Mouse (Mus musculus): ENCODE measurements around the gene Fgf11. TPM values are rescaled to one million over a fixed set of nuclear protein-coding genes. Genes with fewer than 3 reads are reported as not detected.

Gene Fgf11
- 0.14 TPM in 1 of 2 replicates, not detected in the other for total RNA-seq (2015)
- not detected in 2 replicates for total RNA-seq (2017)

DNA sequence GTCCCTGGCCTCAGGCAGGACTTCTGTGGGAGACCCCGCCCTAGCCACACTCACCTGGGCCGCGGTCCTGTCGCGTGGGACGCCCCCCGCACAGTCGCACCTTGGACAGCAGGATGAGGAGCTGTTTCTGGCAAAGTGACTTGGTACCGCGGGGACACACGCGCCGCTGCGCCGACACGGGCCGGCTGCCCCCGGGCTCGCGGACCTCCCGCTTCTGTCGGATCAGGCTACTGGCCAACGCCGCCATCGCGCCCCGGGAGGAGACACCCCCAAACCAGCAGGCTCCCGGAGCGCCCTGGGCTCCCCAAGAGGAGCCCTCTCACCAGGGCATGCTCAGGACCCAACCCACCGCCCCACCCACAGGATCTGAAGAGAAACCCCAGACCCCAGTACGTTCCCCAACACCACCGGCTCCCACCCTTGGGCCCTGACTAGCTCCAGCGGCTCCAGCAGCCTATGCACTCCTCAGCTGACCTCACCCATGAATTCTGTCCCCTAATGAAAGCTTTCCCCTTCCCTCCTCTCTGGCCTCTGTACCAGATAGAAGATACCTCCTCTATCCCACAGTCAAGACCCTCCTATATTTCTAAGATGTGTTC is at the start of gene Fgf11:
Gene Fgf11 (minus strand): TSS at position 479 of the 599 bp plus-strand sequence.
- ATAC-seq (ENCODE audit: poor library complexity, severe bottlenecking): no peak

DNA sequence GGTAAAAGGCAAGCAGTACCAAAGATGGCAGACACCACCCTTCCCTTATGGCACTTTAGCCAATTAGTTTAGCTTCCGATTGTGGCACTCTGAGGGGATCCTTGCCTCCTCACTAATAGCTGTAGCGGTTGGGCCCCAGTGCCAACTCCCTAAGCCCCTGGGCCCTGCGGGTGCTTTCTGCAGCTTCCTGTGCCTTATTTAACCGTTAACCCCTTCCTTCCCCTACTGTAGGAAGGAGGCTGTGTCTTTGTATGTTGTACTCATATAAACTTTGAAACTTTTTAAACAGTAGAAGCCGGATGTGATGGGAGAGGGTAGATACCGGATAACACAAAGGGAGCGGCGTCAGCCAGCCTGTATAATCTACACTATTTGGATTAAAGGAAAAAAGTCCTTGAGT is 49.1 kb upstream of the Fgf11 start:
- ATAC-seq (ENCODE audit: poor library complexity, severe bottlenecking): no peak

DNA sequence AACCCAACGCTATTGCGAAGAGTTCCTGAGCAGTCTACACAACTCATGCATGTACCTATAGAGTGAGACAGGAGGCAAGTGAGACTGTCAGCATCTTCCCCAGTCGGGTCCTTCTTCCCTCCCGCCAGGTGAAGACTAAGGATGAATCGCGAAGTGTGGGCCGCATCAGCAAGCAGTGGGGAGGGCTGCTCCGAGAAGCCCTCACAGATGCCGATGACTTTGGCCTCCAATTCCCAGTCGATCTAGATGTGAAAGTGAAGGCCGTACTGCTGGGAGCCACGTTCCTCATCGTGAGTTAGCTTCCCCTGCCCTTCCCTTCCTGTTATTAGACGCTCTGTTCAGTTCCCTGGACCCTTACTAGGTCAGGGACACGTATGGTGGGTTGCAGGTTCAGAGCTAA is 48.2 kb upstream of the Fgf11 start:
- ATAC-seq (ENCODE audit: poor library complexity, severe bottlenecking): no peak

DNA sequence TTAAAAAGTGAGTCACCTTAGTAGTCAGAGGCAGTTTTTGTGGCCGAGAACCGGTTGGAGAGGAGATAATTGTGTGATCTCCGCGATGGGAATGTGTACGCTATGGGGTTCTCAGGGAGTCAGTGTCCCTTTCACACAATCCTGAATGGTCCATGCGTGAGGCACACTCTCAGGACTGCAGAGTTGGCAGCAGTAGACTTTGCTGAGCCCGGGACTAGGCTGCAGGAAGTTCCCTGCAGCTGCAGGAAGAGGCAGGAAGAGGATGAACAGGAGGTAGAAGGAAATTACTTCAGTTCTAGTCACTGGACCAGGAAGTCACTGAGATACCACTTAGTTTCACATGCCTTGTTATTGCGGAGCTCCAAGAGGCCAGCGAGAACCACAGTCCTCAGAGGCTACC is 47.5 kb upstream of the Fgf11 start:
- 0 out of 2 replicates have a peak, but pooled peaks have one; percentile 16 for ATAC-seq (ENCODE audit: poor library complexity, severe bottlenecking)

DNA sequence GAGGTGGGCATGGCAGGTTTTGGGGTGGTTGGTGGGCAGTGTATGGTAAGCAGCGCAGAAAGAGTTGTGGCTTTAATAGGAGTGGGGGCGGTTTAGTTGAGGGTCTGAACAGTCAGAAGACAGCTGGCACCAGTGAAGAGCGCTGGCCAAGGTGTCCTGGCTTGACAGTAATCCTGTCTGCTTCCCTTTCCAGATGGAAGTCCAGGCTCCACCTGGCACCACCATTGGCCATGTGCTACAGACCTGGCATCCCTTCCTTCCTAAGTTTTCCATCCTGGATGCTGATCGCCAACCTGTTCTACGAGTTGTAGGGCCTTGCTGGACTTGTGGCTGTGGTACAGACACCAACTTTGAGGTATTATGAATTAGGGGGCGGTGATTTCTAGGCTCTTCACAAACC is 46.4 kb upstream of the Fgf11 start:
- ATAC-seq (ENCODE audit: poor library complexity, severe bottlenecking): no peak

DNA sequence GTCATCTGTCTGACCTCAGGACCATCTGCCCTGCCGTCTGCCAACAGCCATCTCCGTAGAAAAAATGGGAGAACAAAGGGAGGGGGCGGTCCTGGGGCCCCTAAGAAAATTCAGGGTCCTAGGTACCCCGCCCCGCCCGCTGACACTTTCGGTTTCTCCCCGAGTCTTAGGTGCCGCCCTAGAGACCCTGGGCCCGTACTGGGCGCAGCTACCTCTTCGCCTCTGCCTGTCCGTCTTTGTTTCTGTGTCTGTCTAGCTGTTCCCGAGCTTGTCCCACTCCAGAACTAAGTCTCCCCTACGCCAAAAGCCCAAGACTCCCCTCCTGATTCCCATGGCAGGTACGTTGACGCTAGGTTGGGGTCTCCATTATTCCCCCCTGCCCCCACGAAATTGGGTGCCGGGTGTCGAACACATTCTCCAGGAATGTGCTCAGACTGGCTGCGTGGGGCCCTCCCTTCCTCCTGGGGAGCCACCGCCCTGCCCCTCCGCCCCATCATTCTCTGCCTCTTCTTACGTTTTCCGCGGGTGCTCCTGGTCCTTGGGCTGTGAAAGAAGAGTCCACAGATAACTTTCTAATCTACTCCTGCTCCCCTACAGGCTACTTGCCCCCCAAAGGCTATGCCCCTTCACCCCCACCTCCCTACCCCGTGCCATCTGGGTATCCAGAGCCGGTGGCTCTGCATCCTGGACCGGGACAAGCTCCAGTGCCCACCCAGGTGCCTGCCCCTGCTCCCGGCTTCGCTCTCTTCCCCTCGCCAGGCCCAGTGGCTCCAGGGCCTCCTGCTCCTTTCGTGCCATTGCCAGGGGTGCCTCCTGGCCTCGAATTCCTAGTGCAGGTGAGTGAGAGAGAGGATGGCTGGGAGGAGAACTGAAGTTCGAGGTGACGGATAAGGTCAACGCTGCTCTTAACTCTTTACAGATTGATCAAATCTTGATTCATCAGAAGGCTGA is 45.4 kb upstream of the Fgf11 start:
- ATAC-seq (ENCODE audit: poor library complexity, severe bottlenecking): peak; percentile 19; the same call in 1 of the 2 replicates

DNA sequence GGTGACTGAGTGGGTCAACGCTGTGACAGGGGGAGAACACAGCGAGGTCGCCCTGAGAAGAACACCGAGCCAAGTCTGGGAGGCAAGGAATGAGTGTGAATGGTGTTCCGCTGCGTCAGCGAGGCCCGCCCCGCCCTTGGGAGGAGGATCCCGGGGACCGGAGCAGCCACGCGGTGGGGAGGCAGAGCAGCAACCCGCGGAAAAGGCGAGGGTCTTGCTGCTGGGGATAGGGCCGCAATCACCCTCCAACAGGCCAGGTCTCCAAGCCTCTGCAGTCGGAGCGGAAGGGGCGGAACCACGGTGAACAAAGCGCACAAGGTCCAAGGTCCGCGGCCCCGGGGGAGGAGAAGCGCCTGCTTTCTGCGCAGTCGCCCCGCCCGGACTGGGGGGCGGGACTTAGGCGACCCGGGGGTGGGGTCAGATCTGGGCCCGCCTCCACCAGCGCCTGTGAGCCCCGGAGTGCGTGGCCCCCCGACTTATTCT is 44.6 kb upstream of the Fgf11 start, which contains the start of gene Plscr3:
Gene Plscr3 (plus strand): TSS at position 179 of the 483 bp plus-strand sequence.
- ATAC-seq (ENCODE audit: poor library complexity, severe bottlenecking): peak; percentile 91

DNA sequence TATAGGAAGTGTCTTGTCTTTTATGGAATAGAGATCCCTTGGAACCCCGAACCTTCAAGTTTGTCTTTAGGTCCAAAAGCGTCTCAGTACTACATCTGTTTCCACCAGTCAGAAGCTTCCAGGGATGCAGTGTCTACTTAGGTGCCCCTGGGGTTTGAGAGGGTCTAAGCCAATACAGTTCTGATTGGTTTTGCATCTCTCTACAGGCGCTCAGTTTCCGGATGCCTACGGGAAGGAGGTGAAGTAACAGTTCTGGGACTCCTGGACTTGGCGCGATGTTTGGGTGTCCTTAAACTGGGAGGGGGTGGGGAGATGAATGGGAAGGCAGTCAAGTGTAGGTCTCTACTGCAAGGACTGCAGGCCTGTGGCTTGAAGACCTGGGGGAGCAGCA is 37.1 kb upstream of the Fgf11 start:
- ATAC-seq (ENCODE audit: poor library complexity, severe bottlenecking): peak; percentile 6; the same call in 1 of the 2 replicates

DNA sequence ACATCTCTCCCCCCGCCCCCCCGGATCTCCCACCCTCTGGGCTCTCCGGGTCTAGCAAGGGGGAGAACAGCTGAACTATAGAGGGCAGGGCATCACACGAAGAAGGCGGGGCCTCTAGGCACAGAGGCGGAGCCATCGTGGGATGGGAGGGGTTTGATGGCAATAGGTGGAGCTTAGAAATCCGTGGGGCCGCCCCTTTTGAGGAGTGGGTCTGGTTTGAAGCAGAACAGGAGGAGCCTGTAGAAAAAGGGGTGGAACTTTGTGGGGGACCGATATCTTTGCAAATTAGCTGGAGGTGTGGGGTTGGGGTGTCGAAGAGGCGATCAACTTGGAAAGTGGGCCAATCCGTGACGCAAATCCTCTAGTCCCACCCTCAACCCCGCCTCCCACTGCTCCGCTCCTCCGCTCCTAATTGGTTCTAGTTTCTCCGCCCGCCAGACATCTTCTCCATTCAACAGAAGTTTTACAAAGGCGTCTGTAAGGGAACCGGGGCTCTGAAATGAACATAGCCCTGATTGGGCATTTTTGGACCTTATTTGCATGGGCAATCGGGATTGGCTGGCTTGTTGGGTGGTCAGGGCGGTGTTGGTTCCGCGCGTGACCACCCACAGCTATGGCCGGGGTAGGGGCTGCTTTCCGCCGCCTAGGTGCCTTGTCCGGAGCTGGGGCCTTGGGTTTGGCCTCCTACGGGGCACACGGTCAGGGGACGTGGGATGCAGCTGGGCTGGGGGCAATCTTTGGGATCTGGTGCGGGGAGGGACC is 36.5 kb upstream of the Fgf11 start, which contains the start of gene Tmem256:
Gene Tmem256 (plus strand): TSS at position 563 of the 762 bp plus-strand sequence.
- ATAC-seq (ENCODE audit: poor library complexity, severe bottlenecking): peak; percentile 87

DNA sequence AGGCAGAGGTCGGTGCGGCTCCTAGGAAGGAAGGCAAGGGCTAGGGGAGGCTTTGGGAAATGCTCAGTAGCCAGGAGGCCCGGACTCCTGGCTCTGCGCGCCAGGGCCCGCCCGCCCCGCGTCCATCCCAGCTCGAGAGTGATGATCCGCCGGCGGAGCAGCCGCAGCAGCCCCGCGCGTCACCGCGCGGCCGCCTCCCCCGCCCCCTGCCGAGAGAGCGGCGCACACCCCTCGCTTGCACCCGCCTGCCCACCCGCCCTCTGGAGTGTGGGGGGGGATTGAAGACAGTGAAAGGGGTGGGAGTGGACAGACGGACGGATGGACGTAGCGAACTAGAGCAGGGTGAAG is 35.9 kb upstream of the Fgf11 start, which contains the start of gene Nlgn2:
Gene Nlgn2 (minus strand): TSS at position 181 of the 348 bp plus-strand sequence.
- peak; percentile 10; the same call in 1 of the 2 replicates for ATAC-seq (ENCODE audit: poor library complexity, severe bottlenecking)

DNA sequence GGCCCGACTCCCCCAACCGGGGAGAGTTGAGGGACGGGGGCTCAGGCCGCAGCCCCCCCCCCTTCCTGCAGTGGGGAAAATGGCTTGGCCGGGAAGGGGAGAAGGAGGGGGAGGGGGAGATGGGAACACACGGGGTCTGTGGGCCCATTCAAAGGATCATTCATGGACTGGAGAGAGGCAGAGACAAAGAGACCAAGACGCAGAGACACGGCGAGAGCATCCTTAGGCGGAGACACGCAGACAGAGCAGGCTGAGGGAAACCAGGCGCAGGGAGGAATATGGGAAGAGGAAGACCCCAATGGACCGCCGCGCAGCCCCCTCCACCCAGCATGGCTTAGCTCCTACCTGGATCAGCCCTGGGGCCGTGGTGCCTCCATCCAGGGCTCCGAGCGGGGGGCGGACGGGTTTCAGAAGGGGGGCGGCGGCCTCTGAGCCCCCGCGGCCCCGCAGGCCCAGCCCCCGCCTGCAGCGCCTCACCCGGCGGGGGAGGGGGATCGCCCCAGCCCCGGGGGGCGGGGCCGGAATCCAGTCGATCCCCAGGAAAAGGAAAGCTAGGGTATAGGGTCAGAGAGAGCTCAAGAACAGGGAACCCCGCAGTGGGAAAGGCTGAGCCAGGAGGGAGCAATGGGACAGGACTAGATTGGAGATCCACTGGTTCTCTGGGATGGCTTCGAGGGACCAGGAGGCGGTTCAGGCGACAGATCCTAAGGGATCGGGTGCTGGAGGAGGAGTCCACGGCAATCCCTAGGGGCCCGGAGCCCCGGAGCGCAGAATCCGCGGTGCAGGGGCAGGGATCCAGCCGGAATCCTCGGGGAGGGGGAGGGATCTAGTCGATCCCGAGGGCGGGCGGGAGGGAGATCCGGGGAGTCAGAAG is 35.3 kb upstream of the Fgf11 start:
- no peak for ATAC-seq (ENCODE audit: poor library complexity, severe bottlenecking)

DNA sequence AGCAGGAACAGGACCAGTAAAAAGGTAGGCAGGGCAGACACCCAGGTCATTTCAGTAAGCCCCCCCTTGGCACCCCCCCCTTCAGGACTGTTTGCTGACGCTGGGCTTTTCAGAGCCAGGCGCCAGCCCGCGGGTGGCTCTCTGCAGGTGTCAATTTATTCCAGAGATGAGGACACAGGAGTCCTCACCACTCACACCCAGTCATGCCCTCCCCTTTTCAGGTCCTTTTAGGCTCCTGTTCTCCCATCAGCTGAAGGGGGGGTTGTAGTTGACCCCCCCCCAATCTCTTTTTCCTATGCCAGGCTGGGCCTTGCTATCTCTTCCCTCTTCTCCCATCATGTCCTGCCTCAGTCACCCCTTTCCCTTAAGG is 34.3 kb upstream of the Fgf11 start:
- ATAC-seq (ENCODE audit: poor library complexity, severe bottlenecking): no peak

DNA sequence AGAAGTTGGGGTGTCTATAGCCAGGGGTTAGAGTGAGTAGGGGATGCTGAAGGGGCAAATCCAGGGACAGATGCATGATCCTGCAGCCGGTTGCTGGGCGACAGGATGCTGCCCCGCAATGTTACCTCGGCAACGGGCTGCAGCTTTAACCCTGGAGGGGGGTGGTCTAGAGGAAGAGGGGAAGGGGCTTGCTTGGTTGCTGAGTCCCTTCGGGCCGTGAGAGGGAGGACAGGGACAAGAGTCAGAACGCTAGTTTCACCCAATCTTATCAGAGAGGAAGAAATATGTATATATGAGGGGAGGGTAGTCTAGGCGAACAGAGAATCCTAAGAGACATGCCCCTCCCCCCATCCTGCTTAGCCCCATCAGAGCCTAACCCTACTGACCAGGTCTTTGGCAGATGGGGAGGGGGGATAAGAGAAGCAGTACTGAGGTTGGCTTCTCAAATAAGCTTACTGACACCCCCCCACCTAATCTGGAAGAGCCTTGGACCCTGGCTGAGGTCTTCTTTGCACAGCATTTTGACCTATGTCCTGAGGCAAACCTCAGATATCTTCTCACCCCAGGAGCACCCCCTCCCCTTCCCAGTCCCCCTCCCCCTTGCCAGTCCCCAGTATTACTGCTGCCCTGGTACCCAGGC is 33.8 kb upstream of the Fgf11 start:
- ATAC-seq (ENCODE audit: poor library complexity, severe bottlenecking): no peak

DNA sequence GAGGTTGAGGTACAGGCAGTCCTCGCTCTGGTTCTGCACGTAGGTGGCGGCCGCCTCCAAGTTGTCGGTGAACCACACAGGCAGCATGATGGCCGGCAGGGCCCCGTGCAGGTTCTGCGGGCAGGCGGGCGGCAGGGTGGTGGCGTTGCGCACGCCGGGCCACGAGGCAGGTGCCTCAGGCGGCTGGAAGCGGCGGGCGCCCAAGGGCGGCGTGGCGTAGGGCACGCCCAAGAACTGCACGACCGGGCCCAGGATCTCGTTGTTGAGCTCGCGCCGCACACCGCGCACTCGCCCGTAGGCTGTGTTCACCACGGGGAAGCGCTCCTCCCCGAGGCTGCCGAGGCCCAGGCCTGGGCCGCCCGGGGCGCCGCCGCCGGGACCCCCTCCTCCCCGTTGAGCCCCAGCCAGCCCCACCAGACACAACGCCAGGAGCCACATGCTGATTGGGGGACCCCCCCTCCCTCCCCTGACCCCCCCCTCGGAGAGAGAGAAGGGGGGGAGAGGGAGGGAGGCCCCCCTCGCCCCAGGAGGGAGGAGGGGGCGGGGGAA is 32.4 kb upstream of the Fgf11 start:
- peak; percentile 39 for ATAC-seq (ENCODE audit: poor library complexity, severe bottlenecking)

DNA sequence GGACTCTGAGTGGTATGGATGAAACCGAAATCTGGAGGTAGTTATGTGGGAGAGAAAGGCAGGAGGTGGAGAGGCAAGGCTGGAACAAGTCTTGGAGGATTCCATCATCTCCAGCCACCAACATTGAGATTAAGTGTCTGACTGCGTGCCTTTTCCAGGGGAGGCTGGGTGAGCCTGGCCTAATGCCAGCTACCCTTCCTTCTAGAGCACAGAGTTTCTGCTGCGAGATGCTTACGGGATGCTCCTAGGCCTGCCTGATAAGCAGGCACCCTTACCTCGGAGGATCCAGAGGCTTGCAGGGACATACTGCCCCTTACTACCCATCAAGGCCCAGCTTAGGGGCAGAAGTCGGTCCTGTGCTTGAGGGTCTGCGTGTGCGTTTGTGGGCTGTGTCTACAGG is 31.9 kb upstream of the Fgf11 start:
- no peak for ATAC-seq (ENCODE audit: poor library complexity, severe bottlenecking)

DNA sequence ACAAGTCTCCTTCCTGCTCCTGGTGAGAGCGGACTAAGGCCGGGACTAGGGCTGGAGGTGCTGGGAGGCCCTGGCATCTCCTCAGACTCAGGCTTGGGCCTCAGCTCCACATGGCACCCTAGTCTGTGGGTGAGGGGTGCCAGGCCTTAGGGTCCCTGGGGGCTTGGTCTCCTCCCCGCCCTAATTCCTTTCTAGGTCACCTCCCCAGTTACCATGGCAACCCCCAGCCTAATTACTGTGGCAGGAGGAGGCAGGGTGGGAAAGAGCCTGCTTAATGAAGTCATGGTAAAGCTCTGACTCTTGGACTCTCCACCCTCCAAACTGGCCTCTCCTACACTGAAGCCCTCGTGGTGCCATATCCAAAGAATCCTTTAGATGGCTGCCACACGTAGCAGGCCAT is 27.2 kb upstream of the Fgf11 start:
- no peak for ATAC-seq (ENCODE audit: poor library complexity, severe bottlenecking)

DNA sequence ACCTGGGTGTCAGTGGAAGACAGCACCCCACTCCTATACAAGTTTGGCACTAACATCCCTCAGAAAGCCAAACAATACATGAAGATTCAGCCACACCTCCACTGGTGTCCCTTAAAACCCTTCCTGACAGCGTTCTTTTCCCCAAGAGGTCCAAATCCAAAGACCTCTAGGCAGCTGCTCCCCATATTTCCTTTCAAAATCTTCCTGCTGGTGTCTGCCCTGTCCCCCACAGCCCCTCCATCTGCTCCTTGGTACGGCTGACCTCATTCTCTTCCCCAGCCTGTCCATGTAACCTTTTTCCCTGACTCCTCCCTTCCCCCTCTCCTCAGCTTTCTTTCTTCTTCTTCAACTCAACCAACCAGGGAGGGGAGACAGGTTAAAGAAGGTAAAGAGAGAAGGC is 21.8 kb upstream of the Fgf11 start:
- ATAC-seq (ENCODE audit: poor library complexity, severe bottlenecking): no peak

DNA sequence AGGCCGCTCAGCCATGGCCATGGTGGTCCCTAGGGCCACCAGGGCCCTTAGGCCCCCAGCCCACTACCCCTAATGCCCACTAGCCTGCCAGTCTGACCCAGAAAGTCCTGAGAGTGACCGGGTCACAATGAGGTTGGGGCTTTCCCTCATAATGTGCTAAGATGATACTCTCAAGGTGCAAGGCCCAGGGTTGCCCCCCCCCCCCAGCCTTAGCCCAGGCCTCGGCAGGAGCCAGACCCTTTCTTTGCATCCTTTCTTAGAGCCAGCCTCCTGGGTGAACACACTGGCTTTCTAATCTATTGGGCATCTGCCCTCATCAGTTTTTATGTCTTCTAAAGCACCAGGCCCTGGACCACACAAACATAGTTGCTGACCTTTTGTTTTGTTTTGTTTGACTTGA is 20.4 kb upstream of the Fgf11 start, which contains the start of gene Spem1:
Gene Spem1 (minus strand): TSS at position 101 of the 400 bp plus-strand sequence.
- ATAC-seq (ENCODE audit: poor library complexity, severe bottlenecking): no peak

DNA sequence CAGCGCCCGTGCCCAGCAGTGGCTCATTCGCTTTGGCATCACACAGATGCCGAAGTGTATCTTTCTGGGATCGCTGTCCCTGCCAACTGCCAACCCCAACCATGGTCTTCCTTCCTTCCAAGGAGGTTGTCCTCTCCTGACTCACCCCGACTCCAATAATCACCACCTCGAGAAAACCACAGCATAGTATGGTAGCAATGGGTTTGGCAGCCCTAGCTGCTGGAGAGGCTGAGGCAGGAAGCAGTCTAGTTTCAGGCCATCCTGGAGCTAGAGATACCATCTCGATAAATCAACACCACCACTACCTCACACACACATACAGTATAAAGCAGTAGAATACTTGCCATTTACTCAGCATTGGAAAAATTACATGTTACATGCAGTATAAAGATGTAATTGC is 17.2 kb upstream of the Fgf11 start:
- ATAC-seq (ENCODE audit: poor library complexity, severe bottlenecking): no peak
